Mouse (Mus musculus): Measurements from ENCODE around the gene Sema3g. TPM values are rescaled to one million over a fixed set of nuclear protein-coding genes. Genes with fewer than 3 reads are reported as not detected.

The Sema3g gene
- polyA plus RNA-seq, 1 experiment, result 0.90 TPM

DNA sequence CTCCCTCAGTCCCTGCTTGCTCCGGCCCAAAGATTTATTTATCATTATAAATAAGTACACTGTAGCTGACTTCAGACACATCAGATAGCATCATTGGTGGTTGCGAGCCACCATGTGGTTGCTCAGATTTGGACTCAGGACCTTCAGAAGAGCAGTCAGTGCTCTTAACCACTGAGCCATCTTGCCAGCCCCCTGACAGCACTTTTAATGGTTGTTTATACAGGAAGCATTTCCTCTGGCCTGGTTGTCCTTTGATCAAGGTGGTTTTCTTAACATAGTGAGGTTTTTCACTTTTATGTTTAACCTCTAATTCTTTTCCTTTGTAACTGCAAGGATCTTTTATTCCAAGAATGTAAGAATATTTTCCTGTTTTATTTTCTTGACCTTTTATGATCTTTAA lies 23.2 kb upstream of the Sema3g start:
- Histone ChIP-seq H3K27ac (ENCODE audit: insufficient read depth, low read length) (no peak overlapping the region), H3K4me3 (ENCODE audit: insufficient read depth, low read length) (no peak overlapping the region), H3K4me1 (ENCODE audit: control insufficient read depth, insufficient read depth, low read length) (peaks cover 15% of the 10 kb centered on the region)
- TF ChIP-seq POLR2A (IDR thresholded peaks at IDR 0.05; ENCODE audit: low read depth, low read length), result no peak
- TF ChIP-seq CTCF (IDR thresholded peaks at IDR 0.05; ENCODE audit: borderline replicate concordance, insufficient read depth, low read length), result no peak

DNA sequence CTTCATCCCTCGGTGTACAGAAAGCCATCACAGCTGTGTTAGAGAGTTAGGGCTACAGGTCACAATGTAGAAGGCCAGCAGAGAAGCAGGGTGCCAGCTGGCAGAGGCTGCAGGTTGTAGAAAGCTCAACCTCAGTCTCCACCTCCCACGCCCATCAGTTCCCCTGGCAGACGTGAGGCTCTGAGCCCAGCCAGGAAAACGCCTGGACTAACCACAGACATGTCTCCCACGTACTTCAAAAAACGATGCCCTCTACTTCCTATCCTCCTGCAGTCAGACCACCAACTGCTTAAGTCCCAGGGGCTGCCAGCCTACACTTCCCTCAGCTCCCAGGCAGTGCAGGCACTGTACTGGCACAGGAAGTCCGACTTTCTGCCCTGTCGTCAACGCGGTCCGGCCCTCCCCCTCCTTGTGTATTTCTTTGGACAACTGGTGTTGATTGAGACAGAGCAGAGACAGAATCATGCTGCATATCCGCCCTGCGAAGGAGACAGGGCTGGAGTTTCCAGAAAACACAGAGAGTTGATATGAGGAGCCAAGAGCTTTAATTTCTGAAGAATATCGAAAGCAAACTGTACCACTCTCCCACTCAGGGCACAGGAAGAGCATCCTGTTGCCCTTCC lies 22.7 kb upstream of the Sema3g start:
- TF ChIP-seq POLR2A (IDR thresholded peaks at IDR 0.05; ENCODE audit: low read depth, low read length) (no peak), CTCF (IDR thresholded peaks at IDR 0.05; ENCODE audit: borderline replicate concordance, insufficient read depth, low read length) (no peak)
- no peak overlapping the region for H3K27ac ChIP-seq (ENCODE audit: insufficient read depth, low read length)
- H3K4me1 ChIP-seq (ENCODE audit: control insufficient read depth, insufficient read depth, low read length), result peaks cover 13% of the 10 kb centered on the region
- H3K4me3 ChIP-seq (ENCODE audit: insufficient read depth, low read length), result no peak overlapping the region

DNA sequence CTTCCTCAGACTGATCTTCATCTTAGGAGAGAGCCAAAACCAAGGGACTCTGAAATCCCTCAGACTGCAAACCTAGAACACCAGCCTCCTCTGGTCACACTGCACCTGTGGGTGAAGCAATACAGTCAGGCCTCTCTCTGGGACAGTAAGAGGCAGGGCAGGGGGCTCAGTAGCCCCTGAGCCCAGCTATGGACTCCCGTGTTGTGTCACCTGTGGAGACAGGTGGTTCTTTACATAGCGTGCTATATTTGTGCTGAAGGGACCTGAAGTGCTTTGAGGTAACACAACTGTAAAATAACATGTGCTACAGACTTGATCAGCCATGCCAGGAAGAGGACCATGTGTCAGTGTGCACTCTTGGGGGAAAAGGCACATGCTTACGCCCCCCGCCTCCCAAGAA lies 22.1 kb upstream of the Sema3g start:
- Histone ChIP-seq H3K4me3 (ENCODE audit: insufficient read depth, low read length) (no peak overlapping the region), H3K4me1 (ENCODE audit: control insufficient read depth, insufficient read depth, low read length) (peaks cover 14% of the 10 kb centered on the region), H3K27ac (ENCODE audit: insufficient read depth, low read length) (no peak overlapping the region)
- no peak for TF ChIP-seq POLR2A (IDR thresholded peaks at IDR 0.05; ENCODE audit: low read depth, low read length)
- TF ChIP-seq CTCF (IDR thresholded peaks at IDR 0.05; ENCODE audit: borderline replicate concordance, insufficient read depth, low read length), result no peak

GRCm38 (mm10) chr14:31195968-31196367 lies 21.7 kb upstream of the Sema3g start:
- TF ChIP-seq CTCF (IDR thresholded peaks at IDR 0.05; ENCODE audit: borderline replicate concordance, insufficient read depth, low read length) (peak; percentile 24; the same call in 1 of the 2 replicates), POLR2A (IDR thresholded peaks at IDR 0.05; ENCODE audit: low read depth, low read length) (no peak)
- no peak overlapping the region for H3K27ac ChIP-seq (ENCODE audit: insufficient read depth, low read length)
- H3K4me3 ChIP-seq (ENCODE audit: insufficient read depth, low read length), result no peak overlapping the region
- H3K4me1 ChIP-seq (ENCODE audit: control insufficient read depth, insufficient read depth, low read length), result peaks cover 14% of the 10 kb centered on the region

DNA sequence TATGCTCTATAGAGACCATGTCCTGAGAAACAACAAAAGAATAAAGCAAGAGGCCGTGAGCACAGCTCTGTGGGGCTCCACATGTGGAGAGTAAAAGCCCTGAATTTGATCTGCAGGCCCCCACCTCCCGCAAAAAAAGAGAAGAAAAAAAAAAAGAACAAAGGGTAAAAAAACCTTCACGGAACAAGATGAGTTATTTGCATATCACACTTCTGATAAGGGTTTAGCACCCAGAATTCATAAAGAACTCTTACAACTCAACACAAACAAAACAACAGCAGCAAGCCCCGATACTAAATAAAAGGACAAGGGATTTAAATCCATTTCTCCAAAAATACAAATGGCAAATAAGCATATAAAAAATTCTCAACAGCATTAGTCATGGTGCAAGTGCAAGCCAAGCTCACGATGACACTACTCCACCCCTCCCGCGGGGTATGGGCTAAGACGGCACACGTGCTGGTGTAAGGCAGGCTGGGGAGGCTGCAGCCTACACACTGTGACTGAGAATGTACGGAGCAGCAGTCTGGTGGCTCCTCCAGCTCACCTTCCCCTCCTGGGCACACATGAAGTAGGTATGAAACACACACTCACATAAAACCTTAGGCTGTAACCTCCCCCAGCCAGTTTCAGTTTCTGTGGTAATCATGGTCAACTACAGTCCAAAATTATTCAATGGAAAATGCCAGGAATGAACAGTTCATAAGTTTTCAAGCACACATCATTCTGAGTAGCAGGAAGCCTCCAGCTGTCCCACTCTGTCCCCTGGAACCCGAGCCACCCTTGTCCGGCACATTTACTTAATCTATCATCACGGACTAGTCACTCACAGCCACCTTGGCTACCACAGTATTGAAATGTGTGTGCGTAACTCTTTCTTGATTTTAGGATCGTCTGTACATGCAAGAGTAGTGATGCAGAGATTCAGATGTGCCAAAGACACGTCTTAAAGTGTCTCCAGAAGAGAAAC lies 19.8 kb upstream of the Sema3g start:
- Histone ChIP-seq H3K4me1 (ENCODE audit: control insufficient read depth, insufficient read depth, low read length) (peaks cover 12% of the 10 kb centered on the region), H3K4me3 (ENCODE audit: insufficient read depth, low read length) (no peak overlapping the region), H3K27ac (ENCODE audit: insufficient read depth, low read length) (peak overlapping the region; percentile 25)
- 0 out of 2 replicates have a peak, but pooled peaks have one; percentile 21 for TF ChIP-seq POLR2A (IDR thresholded peaks at IDR 0.05; ENCODE audit: low read depth, low read length)
- TF ChIP-seq CTCF (IDR thresholded peaks at IDR 0.05; ENCODE audit: borderline replicate concordance, insufficient read depth, low read length), result no peak

- H3K4me1 ChIP-seq (ENCODE audit: control insufficient read depth, insufficient read depth, low read length), result peaks cover 14% of the 10 kb centered on the region
- TF ChIP-seq POLR2A (IDR thresholded peaks at IDR 0.05; ENCODE audit: low read depth, low read length) (no peak), CTCF (IDR thresholded peaks at IDR 0.05; ENCODE audit: borderline replicate concordance, insufficient read depth, low read length) (no peak)
- H3K4me3 ChIP-seq (ENCODE audit: insufficient read depth, low read length), result no peak overlapping the region
- H3K27ac ChIP-seq (ENCODE audit: insufficient read depth, low read length), result no peak overlapping the region
These were observed 18.1 kb upstream of the Sema3g start for GRCm38 (mm10) chr14:31199599-31199998.

GRCm38 (mm10) chr14:31200038-31200437 lies 17.6 kb upstream of the Sema3g start:
- TF ChIP-seq POLR2A (IDR thresholded peaks at IDR 0.05; ENCODE audit: low read depth, low read length) (no peak), CTCF (IDR thresholded peaks at IDR 0.05; ENCODE audit: borderline replicate concordance, insufficient read depth, low read length) (no peak)
- no peak overlapping the region for H3K4me3 ChIP-seq (ENCODE audit: insufficient read depth, low read length)
- no peak overlapping the region for H3K27ac ChIP-seq (ENCODE audit: insufficient read depth, low read length)
- peaks cover 13% of the 10 kb centered on the region for H3K4me1 ChIP-seq (ENCODE audit: control insufficient read depth, insufficient read depth, low read length)

GRCm38 (mm10) chr14:31204844-31205243 lies 12.8 kb upstream of the Sema3g start:
- no peak; the same call in 1 of the 2 replicates for TF ChIP-seq POLR2A (IDR thresholded peaks at IDR 0.05; ENCODE audit: low read depth, low read length)
- no peak for TF ChIP-seq CTCF (IDR thresholded peaks at IDR 0.05; ENCODE audit: borderline replicate concordance, insufficient read depth, low read length)
- Histone ChIP-seq H3K4me1 (ENCODE audit: control insufficient read depth, insufficient read depth, low read length) (peaks cover 4% of the 10 kb centered on the region; the same call in 1 of the 2 replicates), H3K27ac (ENCODE audit: insufficient read depth, low read length) (peak overlapping the region; percentile 77), H3K4me3 (ENCODE audit: insufficient read depth, low read length) (peak overlapping the region; percentile 92)

DNA sequence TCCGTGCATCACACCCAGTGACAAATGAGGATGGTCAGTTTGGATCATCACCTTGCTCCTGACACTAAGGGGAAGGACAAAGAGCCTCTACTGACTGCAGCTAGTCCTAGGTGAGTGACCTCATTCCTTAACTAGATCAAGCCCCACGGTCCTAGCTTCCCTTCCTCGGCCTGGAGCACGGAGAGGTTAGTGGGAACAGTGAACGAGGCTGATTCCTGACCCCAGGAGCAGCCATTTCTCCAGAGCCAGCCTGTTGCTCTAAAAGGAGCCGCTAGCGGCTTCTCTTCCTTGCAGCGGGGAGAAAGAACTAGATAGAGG lies 12.5 kb upstream of the Sema3g start:
- Histone ChIP-seq H3K4me3 (ENCODE audit: insufficient read depth, low read length) (peak overlapping the region; percentile 92), H3K27ac (ENCODE audit: insufficient read depth, low read length) (peak overlapping the region; percentile 77), H3K4me1 (ENCODE audit: control insufficient read depth, insufficient read depth, low read length) (0 out of 2 replicates have a peak, but pooled peaks cover 2% of the 10 kb centered on the region)
- TF ChIP-seq POLR2A (IDR thresholded peaks at IDR 0.05; ENCODE audit: low read depth, low read length), result no peak
- TF ChIP-seq CTCF (IDR thresholded peaks at IDR 0.05; ENCODE audit: borderline replicate concordance, insufficient read depth, low read length), result no peak
